Mouse (Mus musculus) left cerebral cortex, adult 8-10 months (tissue): ENCODE measurements around the gene Gcn1l1. TPM values are rescaled to one million over a fixed set of nuclear protein-coding genes. Genes with fewer than 3 reads are reported as not detected.

Experiments used
- DNase-seq, 2 experiments: peaks; one replicate each; pipeline ENCODE4 v3.0.0; 2022; ENCODE audit warnings: low spot score in 2 of 2
- total RNA-seq, 4 experiments: library from RNA; stranded (reverse); gene quantifications; 2 replicates each; pipeline ENCODE4 v1.2.4; 2022

Gene Gcn1l1
- total RNA-seq, 4 experiments from 2014 or later: 60.7 to 71.6 (median 61.4) TPM

DNA sequence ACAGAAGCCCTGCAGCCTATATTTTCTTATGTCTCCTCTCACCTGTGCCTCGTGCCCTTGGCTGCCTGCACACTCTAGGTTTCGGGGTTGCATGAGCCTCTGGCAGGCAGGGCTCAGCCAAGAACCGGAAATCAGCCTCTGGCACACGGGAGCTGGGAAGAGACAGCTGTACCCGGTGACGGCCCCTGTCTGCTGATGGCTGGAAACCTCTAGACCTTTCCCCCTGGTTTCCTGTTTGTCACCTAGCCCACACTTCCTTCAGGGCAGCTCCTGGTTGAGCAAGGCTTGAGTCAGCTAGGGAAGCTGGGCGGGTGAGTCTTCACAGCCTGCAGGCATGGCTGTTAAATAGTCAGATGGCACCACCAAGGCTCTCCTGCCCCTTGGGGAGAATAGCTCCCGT is 30.2 kb upstream of the Gcn1l1 start:
- DNase-seq: no peak

DNA sequence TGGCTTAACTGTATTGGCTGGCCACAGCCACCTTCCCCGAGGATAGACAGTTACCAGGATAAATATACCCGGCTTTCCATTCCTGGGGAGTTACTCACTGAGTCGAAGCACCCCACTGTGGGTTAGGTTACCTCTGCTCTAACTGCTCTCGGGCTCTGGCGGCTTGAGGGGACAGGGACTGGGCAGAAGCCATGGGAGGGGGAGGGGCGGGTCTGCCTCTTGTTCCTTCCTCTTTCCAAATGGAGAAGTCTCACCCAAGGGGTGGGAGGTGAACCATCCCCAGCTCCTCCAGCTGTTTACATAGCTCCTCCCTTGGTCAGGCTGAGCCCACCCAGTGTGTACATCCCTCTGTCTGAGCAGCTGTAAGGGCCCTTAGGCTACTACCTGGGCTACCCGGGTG is 29.4 kb upstream of the Gcn1l1 start:
- DNase-seq: no peak

DNA sequence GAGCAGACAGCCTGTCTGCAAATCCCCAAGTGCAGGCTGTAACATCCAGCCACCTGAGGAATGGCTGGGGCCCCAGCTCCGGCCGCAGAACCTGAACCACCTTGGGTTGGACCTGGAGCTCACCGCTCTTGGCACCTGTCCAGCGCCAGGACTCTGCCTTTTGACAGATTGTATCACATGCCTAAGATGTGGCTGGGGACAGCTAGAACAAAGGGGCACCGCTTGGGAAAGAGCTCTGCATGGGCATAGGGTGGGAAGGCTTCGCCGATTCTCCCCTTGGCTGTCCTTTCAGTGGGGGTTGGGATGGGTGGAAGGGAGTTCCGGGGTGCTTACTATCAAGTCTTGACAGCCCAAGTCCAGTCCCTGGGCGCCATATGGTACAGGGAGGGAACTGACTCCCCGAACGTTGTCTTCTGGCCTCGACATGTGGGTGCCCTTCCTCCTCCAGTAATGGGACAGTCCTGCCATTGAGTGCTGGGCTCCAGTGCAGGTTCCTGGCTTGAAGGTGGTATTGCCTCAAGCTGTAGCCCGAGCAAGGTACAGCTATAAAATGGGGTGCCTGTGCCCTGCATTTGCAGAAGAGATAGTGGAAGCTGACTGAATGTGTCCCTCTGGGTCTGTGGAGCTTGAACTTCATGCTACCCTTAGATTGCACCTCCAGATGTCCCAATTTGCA is 26.9 kb upstream of the Gcn1l1 start:
- no peak for DNase-seq

DNA sequence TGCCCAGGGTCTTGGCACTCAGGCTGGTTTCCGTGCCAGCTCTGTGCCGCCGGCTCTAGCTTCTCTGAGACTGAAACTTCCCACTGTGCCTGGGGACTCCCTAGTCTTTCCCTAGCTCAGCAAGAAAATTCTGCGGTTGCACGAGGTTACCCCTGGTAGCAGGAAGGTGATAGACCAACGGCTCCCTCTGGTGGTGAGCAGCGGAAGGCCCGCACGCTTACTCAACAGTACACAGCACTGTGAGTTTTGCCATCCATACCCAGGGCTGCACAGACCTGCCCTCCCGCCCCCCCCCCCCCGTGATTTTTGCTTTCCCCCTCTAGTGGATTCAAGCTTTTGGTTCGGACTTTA is 26.4 kb upstream of the Gcn1l1 start:
- DNase-seq: peak; percentile 76 to 91

DNA sequence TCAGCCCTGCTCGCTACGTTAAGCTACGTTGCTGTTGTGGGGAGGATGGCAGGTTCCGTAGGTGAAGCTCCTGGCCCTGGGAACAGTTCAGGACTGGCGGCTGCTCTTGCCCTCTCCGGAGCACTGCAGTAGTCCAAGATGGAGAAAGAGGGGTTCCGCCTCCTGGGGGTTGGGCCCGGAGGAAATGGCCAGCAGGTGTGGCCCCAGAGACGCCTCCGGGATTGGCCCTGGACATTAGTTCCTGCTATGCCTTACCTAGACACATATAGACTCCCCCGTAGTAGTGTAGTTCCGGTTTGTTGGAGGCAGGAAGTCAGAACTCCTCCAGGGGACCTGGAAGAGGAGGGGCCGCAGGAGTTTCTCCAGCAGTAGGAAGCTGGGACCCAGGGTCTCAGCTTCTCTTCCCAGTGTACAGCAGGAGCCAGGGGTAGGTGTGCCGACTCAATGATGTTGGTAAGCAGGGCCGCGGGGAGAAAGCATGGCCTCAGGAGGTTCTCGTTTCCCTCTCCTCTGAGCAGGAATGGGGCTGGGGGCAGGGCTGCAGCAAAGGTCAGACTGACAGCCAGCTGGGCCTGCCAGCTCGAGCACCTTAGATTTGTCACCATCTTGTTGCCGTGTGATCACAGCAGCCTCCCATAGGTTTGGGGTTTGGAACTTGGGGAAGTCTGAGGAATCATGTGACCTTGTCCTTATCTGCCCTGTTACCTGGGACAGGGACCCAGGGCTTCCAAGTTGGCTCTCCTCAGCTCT is 22.2 kb upstream of the Gcn1l1 start:
- DNase-seq: no peak

- peak in 1 of 2 experiments; percentile 78 for DNase-seq
Observed at GRCm38 (mm10) chr5:115543509-115544253, 21.4 kb upstream of the Gcn1l1 start.

DNA sequence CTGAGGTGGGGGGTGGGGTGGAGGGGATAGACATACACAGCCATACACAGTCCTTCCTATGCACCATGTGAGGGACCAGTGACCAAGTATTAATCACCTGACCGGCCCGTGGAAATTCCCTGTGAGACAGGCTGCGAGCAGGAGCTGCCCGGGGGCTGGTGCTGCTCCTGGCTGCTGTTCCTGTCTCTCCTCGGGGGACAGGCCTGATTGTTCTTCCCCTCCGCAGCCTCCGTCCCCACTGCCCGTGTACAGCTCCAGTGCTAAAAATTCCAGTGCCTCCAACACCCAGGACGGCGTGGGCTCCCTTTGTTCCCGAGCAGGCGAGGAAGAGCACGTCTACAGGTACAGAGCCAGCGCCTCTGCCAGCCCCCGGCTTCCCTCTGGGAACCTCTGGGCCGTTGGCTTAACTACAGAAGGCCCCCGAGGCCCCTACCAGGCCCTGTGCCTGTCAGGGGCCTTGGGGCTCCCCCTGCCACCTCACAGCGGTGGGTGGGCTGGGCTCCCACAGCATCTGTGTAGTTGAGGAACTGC is 20.3 kb upstream of the Gcn1l1 start:
- no peak for DNase-seq

DNA sequence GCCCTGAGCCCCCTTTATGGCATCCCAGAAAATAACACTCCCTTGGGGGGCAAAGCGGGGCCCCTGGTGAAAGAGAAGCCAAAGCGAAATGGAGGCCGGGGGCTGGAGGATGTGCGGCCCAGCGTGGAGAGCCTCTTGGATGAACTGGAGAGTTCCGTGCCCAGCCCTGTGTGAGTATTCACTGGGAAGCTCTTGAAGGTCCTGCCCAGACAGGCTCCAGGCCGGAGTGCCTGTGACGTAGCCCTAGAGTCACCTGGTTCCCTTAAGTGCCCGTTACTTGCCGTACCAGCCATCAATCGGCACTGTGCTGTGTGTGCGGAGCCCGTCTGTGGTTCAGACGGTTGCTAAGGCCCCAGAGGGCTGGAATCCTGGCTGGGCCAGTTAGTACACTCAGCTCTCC is 19.4 kb upstream of the Gcn1l1 start:
- DNase-seq: no peak

- DNase-seq: no peak
Observed at GRCm38 (mm10) chr5:115546536-115546935, 18.5 kb upstream of the Gcn1l1 start.

GRCm38 (mm10) chr5:115547014-115547413 is 18.0 kb upstream of the Gcn1l1 start:
- no peak for DNase-seq

DNA sequence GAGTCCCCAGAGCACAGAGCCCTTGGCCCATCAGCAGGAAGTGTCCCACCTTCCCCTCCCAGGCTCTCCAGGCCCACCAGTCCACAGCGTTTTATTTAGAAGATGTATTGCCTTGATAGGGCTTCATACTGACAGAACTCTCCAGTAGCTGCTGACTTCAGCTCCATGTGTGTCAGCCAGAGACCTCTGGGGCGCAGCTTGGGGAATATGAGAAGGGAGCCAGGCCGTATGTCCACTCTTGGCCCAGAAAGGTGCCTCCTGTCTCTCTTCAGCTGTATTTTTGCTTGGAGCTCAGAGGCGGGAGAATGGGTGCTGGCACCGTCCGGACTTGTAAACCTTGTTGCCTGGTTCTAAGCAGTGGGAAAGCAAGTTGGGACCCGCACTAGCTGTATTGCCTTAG is 17.6 kb upstream of the Gcn1l1 start:
- no peak for DNase-seq

GRCm38 (mm10) chr5:115548501-115549285 is 16.4 kb upstream of the Gcn1l1 start:
- DNase-seq: no peak

GRCm38 (mm10) chr5:115550482-115551005 is 14.5 kb upstream of the Gcn1l1 start:
- DNase-seq: no peak

DNA sequence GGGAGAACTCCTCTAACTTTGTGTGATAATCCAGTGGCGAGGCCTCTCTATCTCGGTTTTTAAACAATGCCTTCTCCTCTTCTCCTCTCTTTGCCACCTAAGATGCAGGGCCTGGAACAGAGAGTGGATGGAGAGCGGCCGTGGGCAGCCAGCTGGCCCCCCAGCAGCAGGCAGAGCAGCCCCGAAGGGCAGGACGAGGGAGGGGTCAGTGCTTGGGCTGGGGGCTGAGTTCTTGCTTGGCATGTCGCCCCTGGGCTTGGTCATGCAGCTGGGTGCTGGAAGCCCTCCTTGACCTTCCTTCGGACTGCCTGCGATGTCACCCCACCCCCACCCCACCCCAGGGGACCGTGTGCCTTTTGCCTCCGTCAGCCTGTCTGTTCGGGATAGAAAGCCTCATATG is 13.7 kb upstream of the Gcn1l1 start:
- no peak for DNase-seq

GRCm38 (mm10) chr5:115551799-115552198 is 13.3 kb upstream of the Gcn1l1 start:
- no peak for DNase-seq

DNA sequence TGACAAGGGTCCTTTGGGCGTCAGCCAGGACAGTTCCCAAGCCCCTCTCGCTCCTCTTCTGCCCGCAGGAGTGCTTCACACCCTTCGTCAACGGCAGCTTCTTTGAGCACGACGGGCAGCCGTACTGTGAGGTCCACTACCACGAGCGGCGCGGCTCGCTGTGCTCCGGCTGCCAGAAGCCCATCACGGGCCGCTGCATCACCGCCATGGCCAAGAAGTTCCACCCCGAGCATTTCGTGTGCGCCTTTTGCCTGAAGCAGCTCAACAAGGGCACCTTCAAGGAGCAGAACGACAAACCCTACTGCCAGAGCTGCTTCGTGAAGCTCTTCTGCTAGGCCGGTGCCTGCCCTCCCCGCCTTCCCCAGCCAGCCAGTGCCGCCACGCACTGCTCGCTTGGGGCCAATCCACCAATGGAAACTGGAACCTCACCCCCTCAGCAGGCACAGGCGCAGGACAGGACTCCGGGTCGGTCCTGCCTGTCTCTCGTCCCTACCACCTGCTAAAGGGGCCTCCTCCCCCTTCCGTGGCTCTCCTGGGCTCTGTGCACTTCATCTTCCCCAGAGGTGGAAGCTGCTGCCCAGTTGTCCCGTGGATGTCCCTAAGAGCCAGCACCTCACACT is 11.1 kb upstream of the Gcn1l1 start:
- DNase-seq: no peak

DNA sequence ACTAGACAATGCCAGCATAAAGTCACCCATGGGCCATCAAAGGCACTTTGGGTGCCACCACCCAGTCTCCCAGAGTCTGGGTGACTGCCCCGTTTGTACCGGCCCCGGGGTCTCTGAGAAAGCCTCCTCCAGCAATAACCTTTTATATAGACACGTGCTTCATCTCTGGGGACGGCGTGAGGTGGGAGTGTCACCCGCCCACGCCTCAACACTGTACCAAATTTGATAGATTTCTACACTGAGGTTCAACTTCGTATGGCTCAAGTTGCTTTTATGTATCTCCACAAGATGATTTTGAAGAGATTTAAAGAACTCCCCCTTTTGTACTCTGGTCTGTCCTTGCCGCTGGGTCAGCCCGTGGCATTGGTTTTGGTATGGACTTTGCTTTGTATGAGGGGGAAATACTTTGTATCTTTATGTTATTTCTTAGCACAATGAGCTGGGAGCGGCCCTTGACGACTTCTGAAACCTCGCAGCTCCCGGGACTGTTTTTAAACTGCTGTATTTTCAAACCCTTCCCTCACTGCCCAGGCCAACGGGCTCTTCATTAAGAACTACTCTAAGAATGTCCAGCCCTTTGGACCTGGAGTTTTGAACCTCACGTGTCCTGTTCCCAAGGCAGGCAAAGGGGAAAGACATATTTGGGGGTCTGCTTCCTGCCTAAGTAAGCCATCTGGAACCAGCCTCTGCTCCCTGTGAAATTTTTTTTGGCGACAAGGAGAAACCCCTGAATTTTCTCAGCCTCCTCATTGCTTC is 10.3 kb upstream of the Gcn1l1 start:
- DNase-seq: no peak

DNA sequence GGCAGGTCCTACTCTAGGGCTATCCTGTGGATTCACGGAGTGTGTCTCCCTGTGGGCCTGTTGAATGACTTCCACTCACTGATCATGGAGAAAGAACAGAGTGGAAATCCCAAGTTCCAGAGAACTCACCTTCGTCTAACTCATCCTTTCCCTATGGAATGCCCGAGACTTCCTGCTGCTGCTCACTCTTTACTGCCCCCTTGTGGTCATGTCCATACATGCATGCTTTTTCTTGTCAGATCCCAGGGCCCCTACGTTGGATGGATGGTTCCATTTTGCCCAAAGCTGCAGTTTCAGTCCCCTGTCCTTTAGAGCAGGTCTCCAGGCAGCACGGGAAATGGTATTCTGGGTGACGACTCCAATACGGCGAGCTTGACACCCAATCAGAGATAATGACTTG is 8.8 kb upstream of the Gcn1l1 start:
- peak in 1 of 2 experiments; percentile 41 for DNase-seq

DNA sequence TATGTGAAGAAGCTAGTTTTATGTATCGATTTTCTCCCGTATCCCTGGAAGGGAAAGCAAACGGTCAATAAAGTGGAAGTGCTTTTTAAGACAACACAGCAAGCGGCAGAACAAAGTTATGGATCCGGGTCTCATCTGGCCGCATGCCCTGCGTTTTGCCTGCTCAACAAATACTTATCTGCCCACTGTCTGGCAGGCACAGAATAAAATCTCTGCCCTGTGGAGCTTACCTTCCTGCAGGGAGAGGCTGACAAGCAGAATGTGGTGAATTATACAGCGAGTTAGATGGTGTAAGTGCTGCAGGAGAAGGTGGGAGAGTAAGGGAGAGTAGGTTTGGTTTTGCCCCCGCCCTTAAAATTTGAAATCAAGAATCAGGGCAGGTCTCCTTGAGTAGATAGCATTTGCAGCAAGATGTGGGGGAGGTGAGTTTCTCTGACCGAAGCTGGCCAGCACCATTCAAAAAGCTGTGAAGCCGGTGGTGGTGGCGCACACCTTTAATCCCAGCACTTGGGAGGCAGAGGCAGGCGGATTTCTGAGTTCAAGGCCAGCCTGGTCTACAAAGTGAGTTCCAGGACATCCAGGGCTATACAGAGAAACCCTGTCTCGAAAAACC is 6.8 kb upstream of the Gcn1l1 start:
- DNase-seq: no peak
